Mouse (Mus musculus): ENCODE measurements around the gene Bysl. TPM values are rescaled to one million over a fixed set of nuclear protein-coding genes. Genes with fewer than 3 reads are reported as not detected.

The Bysl gene
- polyA plus RNA-seq, 1 experiment: 9.5 TPM

GRCm38 (mm10) chr17:47642992-47643391 is 31.7 kb upstream of the Bysl start:
- Histone ChIP-seq H3K27ac (ENCODE audit: control insufficient read depth, insufficient read depth, low read depth, low read length, poor library complexity) (no peak overlapping the region), H3K4me1 (ENCODE audit: control insufficient read depth, insufficient read depth, low read length) (no peaks in the 10 kb centered on the region), H3K4me3 (replicated peaks; ENCODE audit: control insufficient read depth, low read depth, low read length) (no peak overlapping the region)
- 90% methylated on average over 2 of the region's 2 CpGs for WGBS
- TF ChIP-seq CTCF (IDR thresholded peaks at IDR 0.05; ENCODE audit: control insufficient read depth, insufficient read depth, low read length) (no peak), POLR2A (IDR thresholded peaks at IDR 0.05; ENCODE audit: borderline replicate concordance, control insufficient read depth, low read depth, low read length) (no peak)

- Histone ChIP-seq H3K4me1 (ENCODE audit: control insufficient read depth, insufficient read depth, low read length) (no peaks in the 10 kb centered on the region), H3K27ac (ENCODE audit: control insufficient read depth, insufficient read depth, low read depth, low read length, poor library complexity) (no peak overlapping the region), H3K4me3 (replicated peaks; ENCODE audit: control insufficient read depth, low read depth, low read length) (no peak overlapping the region)
- no peak for TF ChIP-seq POLR2A (IDR thresholded peaks at IDR 0.05; ENCODE audit: borderline replicate concordance, control insufficient read depth, low read depth, low read length)
- no peak for TF ChIP-seq CTCF (IDR thresholded peaks at IDR 0.05; ENCODE audit: control insufficient read depth, insufficient read depth, low read length)
- WGBS: 69% methylated on average over 7 of the region's 7 CpGs
Observed at GRCm38 (mm10) chr17:47633999-47634770, 22.9 kb upstream of the Bysl start.

DNA sequence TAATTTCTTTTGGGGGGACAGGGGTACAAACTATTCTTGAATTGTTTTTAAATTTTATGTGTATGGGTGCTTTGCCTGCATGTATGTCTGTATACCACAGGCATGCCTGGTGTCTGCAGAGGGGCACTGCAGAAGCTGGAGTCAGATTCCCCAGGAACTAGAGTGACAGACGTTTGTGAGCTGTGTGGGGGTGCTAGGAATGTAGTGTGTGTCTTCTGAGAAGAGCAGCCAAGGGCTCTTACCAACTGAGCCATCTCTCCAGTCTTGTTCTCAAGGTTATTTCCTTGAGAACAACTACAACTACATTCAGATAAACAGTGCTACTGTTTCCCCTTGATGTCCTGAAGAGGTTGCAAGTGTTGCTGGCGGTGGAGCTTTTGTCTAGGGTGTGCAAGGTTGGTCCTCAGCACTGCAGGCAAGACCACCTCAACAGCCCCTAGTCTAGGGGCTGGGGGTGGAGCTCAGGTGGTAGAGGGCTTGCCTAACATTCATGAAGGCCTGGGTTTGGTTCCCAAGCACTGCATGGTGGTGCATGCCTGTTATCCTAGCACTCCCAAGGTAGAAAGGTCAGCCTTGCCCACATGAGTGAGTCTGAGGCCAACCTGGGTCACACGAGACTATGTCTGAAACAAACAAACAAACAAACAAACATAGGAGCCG is 21.0 kb upstream of the Bysl start:
- 83% methylated on average over 4 of the region's 4 CpGs for WGBS
- H3K4me1 ChIP-seq (ENCODE audit: control insufficient read depth, insufficient read depth, low read length): no peaks in the 10 kb centered on the region
- H3K4me3 ChIP-seq (replicated peaks; ENCODE audit: control insufficient read depth, low read depth, low read length): no peak overlapping the region
- no peak overlapping the region for H3K27ac ChIP-seq (ENCODE audit: control insufficient read depth, insufficient read depth, low read depth, low read length, poor library complexity)
- TF ChIP-seq POLR2A (IDR thresholded peaks at IDR 0.05; ENCODE audit: borderline replicate concordance, control insufficient read depth, low read depth, low read length) (no peak), CTCF (IDR thresholded peaks at IDR 0.05; ENCODE audit: control insufficient read depth, insufficient read depth, low read length) (no peak)

DNA sequence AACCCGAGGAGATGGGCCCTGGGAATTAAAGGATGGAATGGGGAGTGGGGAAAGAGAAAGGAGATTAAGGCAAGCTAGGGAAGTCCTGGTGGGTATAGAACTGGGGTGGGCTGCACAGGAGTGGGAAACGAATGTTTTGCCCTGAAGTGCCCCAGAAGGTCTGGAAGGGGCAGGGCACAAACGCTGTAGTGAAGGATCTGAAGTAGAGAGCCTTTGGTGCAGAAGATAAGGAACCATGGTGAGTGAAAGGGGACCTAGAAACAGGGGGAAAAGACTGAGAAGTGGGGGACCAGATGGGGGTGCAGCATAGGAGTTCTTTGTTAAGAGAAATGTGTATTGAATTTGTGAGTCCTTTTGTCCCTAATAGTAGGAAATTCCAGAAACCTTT is 19.4 kb upstream of the Bysl start, which contains the start of gene Usp49:
Gene Usp49 (plus strand): TSS at position 13 of the 388 bp plus-strand sequence.
- WGBS: 1% methylated on average over 3 of the region's 3 CpGs
- Histone ChIP-seq H3K27ac (ENCODE audit: control insufficient read depth, insufficient read depth, low read depth, low read length, poor library complexity) (peak within 1 kb of the TSS; percentile 82), H3K4me1 (ENCODE audit: control insufficient read depth, insufficient read depth, low read length) (no peaks in the 10 kb centered on the region), H3K4me3 (replicated peaks; ENCODE audit: control insufficient read depth, low read depth, low read length) (peak within 1 kb of the TSS; percentile 88)
- TF ChIP-seq POLR2A (IDR thresholded peaks at IDR 0.05; ENCODE audit: borderline replicate concordance, control insufficient read depth, low read depth, low read length) (no peak), CTCF (IDR thresholded peaks at IDR 0.05; ENCODE audit: control insufficient read depth, insufficient read depth, low read length) (no peak)

DNA sequence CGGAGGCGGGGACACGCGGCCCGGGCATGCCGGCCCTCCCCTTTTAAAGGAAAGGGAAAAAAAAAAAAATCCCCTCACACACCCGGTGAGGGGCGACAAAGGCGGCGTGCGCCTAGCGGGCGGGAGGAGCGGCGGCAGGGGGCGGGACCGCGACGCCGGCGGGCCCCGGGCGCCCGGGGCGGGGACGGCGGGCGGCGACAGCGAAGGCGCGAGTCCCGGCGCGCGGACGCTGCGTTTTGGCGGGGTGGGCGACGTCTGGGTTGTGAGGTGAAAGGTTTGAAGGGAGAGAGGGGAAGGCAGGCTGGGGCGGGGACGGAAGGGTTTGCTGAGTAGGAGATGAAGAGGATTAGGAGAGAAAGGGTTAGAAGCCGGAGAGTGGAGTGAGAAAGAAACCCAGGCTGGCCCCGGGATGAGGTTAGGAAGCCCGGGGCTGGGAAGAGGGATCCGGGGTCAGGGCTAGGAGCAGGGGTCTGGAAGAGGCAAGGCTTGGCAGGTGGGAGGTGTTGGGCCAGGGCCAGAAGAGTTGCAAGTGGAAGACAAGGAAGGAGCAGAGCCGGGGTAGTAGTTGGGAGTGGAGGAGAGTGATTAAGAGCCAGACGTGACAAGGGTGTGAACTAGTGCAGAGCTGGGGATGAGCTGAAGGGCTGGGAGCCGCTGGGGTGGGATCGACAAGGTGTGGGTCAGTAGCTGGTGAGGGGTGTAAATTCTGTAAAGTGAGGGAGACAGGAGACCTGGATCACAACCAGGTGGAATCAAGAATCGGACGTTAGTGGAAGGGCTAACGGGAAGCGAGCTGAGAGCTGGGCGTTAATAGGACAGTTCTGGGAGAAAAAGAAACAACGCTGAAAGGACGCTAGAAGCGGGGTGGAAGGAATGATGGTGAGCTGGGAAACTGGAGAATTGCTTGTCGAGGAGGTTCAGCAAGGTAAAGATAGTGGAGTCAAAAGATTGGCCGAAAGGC is 18.7 kb upstream of the Bysl start:
- Histone ChIP-seq H3K4me3 (replicated peaks; ENCODE audit: control insufficient read depth, low read depth, low read length) (peak overlapping the region; percentile 88), H3K27ac (ENCODE audit: control insufficient read depth, insufficient read depth, low read depth, low read length, poor library complexity) (peak overlapping the region; percentile 82), H3K4me1 (ENCODE audit: control insufficient read depth, insufficient read depth, low read length) (no peaks in the 10 kb centered on the region)
- TF ChIP-seq POLR2A (IDR thresholded peaks at IDR 0.05; ENCODE audit: borderline replicate concordance, control insufficient read depth, low read depth, low read length) (no peak), CTCF (IDR thresholded peaks at IDR 0.05; ENCODE audit: control insufficient read depth, insufficient read depth, low read length) (no peak)
- under 1% methylated on average over 61 of the region's 61 CpGs for WGBS

GRCm38 (mm10) chr17:47628851-47629676 is 17.8 kb upstream of the Bysl start:
- 1% methylated on average over 61 of the region's 63 CpGs for WGBS
- Histone ChIP-seq H3K27ac (ENCODE audit: control insufficient read depth, insufficient read depth, low read depth, low read length, poor library complexity) (peak overlapping the region; percentile 84), H3K4me1 (ENCODE audit: control insufficient read depth, insufficient read depth, low read length) (no peaks in the 10 kb centered on the region), H3K4me3 (replicated peaks; ENCODE audit: control insufficient read depth, low read depth, low read length) (peak overlapping the region; percentile 88)
- TF ChIP-seq POLR2A (IDR thresholded peaks at IDR 0.05; ENCODE audit: borderline replicate concordance, control insufficient read depth, low read depth, low read length) (peak; percentile 43; the same call in 1 of the 2 replicates), CTCF (IDR thresholded peaks at IDR 0.05; ENCODE audit: control insufficient read depth, insufficient read depth, low read length) (no peak)

DNA sequence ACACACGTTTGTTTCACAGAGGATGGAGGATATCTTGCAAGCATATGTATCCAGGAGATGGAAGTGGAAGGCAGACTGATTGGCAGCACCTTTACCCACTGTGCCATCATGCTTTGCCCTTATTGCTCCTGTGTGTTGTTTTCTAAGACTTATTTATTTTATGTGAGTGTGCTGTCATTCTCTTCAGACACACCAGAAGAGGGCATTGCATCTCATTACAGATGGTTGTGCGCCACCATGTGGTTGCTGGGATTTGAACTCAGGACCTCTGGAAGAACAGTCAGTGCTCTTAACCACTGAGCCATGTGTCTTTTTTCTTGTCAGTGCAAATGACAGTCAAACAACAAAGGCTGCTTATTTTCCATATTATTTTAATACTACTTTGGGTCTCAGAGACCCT is 16.5 kb upstream of the Bysl start:
- Histone ChIP-seq H3K4me3 (replicated peaks; ENCODE audit: control insufficient read depth, low read depth, low read length) (no peak overlapping the region), H3K4me1 (ENCODE audit: control insufficient read depth, insufficient read depth, low read length) (no peaks in the 10 kb centered on the region), H3K27ac (ENCODE audit: control insufficient read depth, insufficient read depth, low read depth, low read length, poor library complexity) (no peak overlapping the region)
- WGBS: 82% methylated on average over 2 of the region's 2 CpGs
- TF ChIP-seq CTCF (IDR thresholded peaks at IDR 0.05; ENCODE audit: control insufficient read depth, insufficient read depth, low read length): no peak
- TF ChIP-seq POLR2A (IDR thresholded peaks at IDR 0.05; ENCODE audit: borderline replicate concordance, control insufficient read depth, low read depth, low read length): no peak

All from bone marrow, adult 2 months (tissue).